Mouse (Mus musculus) lung, postnatal 0 days (tissue): ENCODE measurements around the gene Ssr1. TPM values are rescaled to one million over a fixed set of nuclear protein-coding genes. Genes with fewer than 3 reads are reported as not detected.

Source experiments
- ATAC-seq: fragments of 200-750 bp; cut with Nextera tagmentation; 2 replicates; pipeline ENCODE4 v1.8.0; 2017; ENCODE audit warnings: moderate library complexity
- DNase-seq: peaks from one replicate; pipeline ENCODE4 v3.0.0-alpha.2; 2016; ENCODE audit warnings: low spot score
- H3K27ac ChIP-seq: fragments of 300-500 bp; sonication (generic); 2 replicates; pipeline ENCODE4 v1.5.1; 2014; ENCODE audit warnings: antibody characterized with exemption, mild to moderate bottlenecking, low read length, mixed read lengths
- H3K27me3 ChIP-seq: fragments of 300-500 bp; sonication (generic); replicated peaks from 2 replicates; pipeline ENCODE4 v1.6.1; 2014; ENCODE audit warnings: low read length, mixed read lengths; ENCODE audit not compliant: insufficient read depth
- H3K36me3 ChIP-seq: fragments of 300-500 bp; sonication (generic); 2 replicates; pipeline ENCODE4 v1.6.1; 2014; ENCODE audit warnings: low read length, mixed read lengths; ENCODE audit not compliant: insufficient read depth
- H3K4me1 ChIP-seq: fragments of 300-500 bp; sonication (generic); 2 replicates; pipeline ENCODE4 v1.6.1; 2014; ENCODE audit warnings: antibody characterized with exemption, low read depth, low read length, mixed read lengths; ENCODE audit not compliant: insufficient read depth
- H3K4me2 ChIP-seq: fragments of 300-500 bp; sonication (generic); replicated peaks from 2 replicates; pipeline ENCODE4 v1.6.1; 2014; ENCODE audit warnings: low read depth, mild to moderate bottlenecking, low read length, moderate library complexity, mixed read lengths
- H3K4me3 ChIP-seq: fragments of 300-500 bp; sonication (generic); 2 replicates; pipeline ENCODE4 v1.5.1; 2014; ENCODE audit warnings: low read depth, low read length
- H3K9ac ChIP-seq: fragments of 300-500 bp; sonication (generic); replicated peaks from 2 replicates; pipeline ENCODE4 v1.6.1; 2014; ENCODE audit warnings: low read depth, mild to moderate bottlenecking
- H3K9me3 ChIP-seq: fragments of 300-500 bp; sonication (generic); 2 replicates; pipeline ENCODE4 v1.6.1; 2016; ENCODE audit warnings: low read length, mixed read lengths
- CTCF ChIP-seq: IDR thresholded peaks from 2 replicates; pipeline ENCODE4 v1.5.1; 2016; ENCODE audit warnings: antibody characterized with exemption, mild to moderate bottlenecking
- EP300 ChIP-seq: IDR thresholded peaks from 2 replicates; pipeline ENCODE4 v1.6.1; 2016; ENCODE audit warnings: antibody characterized with exemption, mild to moderate bottlenecking, control low read depth
- WGBS: fragments of 180-500 bp; shearing (Covaris S2); extraction: QIAGEN DNeasy Blood & Tissue Kit; methylation state at CpG from one replicate; pipeline ENCODE4 v1.1.7; 2014; 5-methylcytosine and 5-hydroxymethylcytosine counted together
- polyA plus RNA-seq: library from polyadenylated mRNA; unstranded; fragments of >200 nt; fragmentation: Nextera tagmentation; extraction: Ambion mirVana; gene quantifications from 2 replicates; pipeline ENCODE4 v1.2.1, GENCODE M21; 2015

Ssr1 gene
- polyA plus RNA-seq, 1 experiment from 2014 or later = 95.5 TPM

- H3K4me1 ChIP-seq = no peaks in the 10 kb centered on the region
- no peak overlapping the region for H3K4me3 ChIP-seq
- H3K27me3 ChIP-seq = no peaks in the 10 kb centered on the region
- H3K9me3 ChIP-seq = no peaks in the 10 kb centered on the region
- H3K27ac ChIP-seq = no peak overlapping the region
- no peak overlapping the region for H3K4me2 ChIP-seq
- no peak for TF ChIP-seq CTCF
- no peak for TF ChIP-seq EP300
- H3K36me3 ChIP-seq = no peaks in the 10 kb centered on the region
- WGBS = 74% methylated on average over 5 of the region's 5 CpGs
- ATAC-seq (no peak), DNase-seq (no peak)
- H3K9ac ChIP-seq = no peak overlapping the region
These were observed 52.8 kb downstream of the Ssr1 start for GRCm38 (mm10) chr13:37941138-37941645.

GRCm38 (mm10) chr13:37940649-37941048, 53.4 kb downstream of the Ssr1 start:
- 56% methylated on average over 5 of the region's 5 CpGs for WGBS
- Histone ChIP-seq H3K9me3 (no peaks in the 10 kb centered on the region), H3K4me2 (no peak overlapping the region), H3K36me3 (no peaks in the 10 kb centered on the region), H3K27me3 (no peaks in the 10 kb centered on the region), H3K4me3 (no peak overlapping the region), H3K27ac (no peak overlapping the region), H3K4me1 (no peaks in the 10 kb centered on the region), H3K9ac (no peak overlapping the region)
- no peak for DNase-seq
- no peak for ATAC-seq
- TF ChIP-seq CTCF (no peak), EP300 (no peak)

GRCm38 (mm10) chr13:37940167-37940566, 53.9 kb downstream of the Ssr1 start:
- H3K4me1 ChIP-seq = no peaks in the 10 kb centered on the region
- H3K9me3 ChIP-seq = no peaks in the 10 kb centered on the region
- 78% methylated on average over 2 of the region's 2 CpGs for WGBS
- no peak overlapping the region for H3K4me3 ChIP-seq
- ATAC-seq (no peak), DNase-seq (no peak)
- H3K9ac ChIP-seq = no peak overlapping the region
- H3K27me3 ChIP-seq = no peaks in the 10 kb centered on the region
- TF ChIP-seq CTCF (no peak), EP300 (no peak)
- H3K36me3 ChIP-seq = no peaks in the 10 kb centered on the region
- H3K27ac ChIP-seq = no peak overlapping the region
- no peak overlapping the region for H3K4me2 ChIP-seq

- Histone ChIP-seq H3K36me3 (0 out of 2 replicates have a peak, but pooled peaks cover 7% of the 10 kb centered on the region), H3K4me1 (peaks cover 4% of the 10 kb centered on the region; the same call in 1 of the 2 replicates), H3K9me3 (no peaks in the 10 kb centered on the region), H3K27me3 (no peaks in the 10 kb centered on the region), H3K9ac (no peak overlapping the region), H3K4me2 (no peak overlapping the region), H3K27ac (no peak overlapping the region), H3K4me3 (no peak overlapping the region)
- ATAC-seq (peak; percentile 32; the same call in 1 of the 2 replicates), DNase-seq (peak; percentile 37)
- whole genome bisulfite sequencing = 73% methylated on average over 3 of the region's 3 CpGs
- no peak; the same call in 1 of the 2 replicates for TF ChIP-seq CTCF
- no peak for TF ChIP-seq EP300
These were observed 57.7 kb downstream of the Ssr1 start for GRCm38 (mm10) chr13:37936351-37936750.

GRCm38 (mm10) chr13:37934920-37935319, 59.1 kb downstream of the Ssr1 start:
- Histone ChIP-seq H3K4me1 (peaks cover 4% of the 10 kb centered on the region; the same call in 1 of the 2 replicates), H3K4me3 (no peak overlapping the region), H3K27ac (peak overlapping the region; percentile 39), H3K9me3 (no peaks in the 10 kb centered on the region), H3K36me3 (peaks cover 19% of the 10 kb centered on the region), H3K9ac (no peak overlapping the region), H3K27me3 (no peaks in the 10 kb centered on the region), H3K4me2 (no peak overlapping the region)
- TF ChIP-seq CTCF (no peak), EP300 (no peak)
- ATAC-seq = no peak
- peak; percentile 43 for DNase-seq
- WGBS = 65% methylated on average over 8 of the region's 8 CpGs

- DNase-seq (peak; percentile 25), ATAC-seq (no peak)
- TF ChIP-seq EP300 (no peak), CTCF (peak; percentile 38)
- no peaks in the 10 kb centered on the region for H3K27me3 ChIP-seq
- H3K9ac ChIP-seq = no peak overlapping the region
- no peak overlapping the region for H3K4me2 ChIP-seq
- H3K9me3 ChIP-seq = no peaks in the 10 kb centered on the region
- WGBS = 58% methylated on average over 4 of the region's 4 CpGs
- peaks cover 25% of the 10 kb centered on the region for H3K36me3 ChIP-seq
- H3K4me1 ChIP-seq = peaks cover 4% of the 10 kb centered on the region; the same call in 1 of the 2 replicates
- H3K4me3 ChIP-seq = no peak overlapping the region
- H3K27ac ChIP-seq = peak overlapping the region; percentile 39
These were observed 59.9 kb downstream of the Ssr1 start for GRCm38 (mm10) chr13:37934075-37934474.
